Mouse (Mus musculus) cerebellum, postnatal 14 days (tissue): ENCODE data around the gene Rdh16f2.
"Not testable (repeated sequence)": the region's sequence is repeated elsewhere in the genome, so short reads cannot be mapped to it uniquely, and the experiment has no call there.

Experiments used
- DNase-seq, 2 experiments: peaks; one replicate each; pipeline ENCODE4 v3.0.0; 2021; ENCODE audit warnings: mixed read lengths in 2 of 2

The Rdh16f2 gene

GRCm38 (mm10) chr10:127893163-127894022 is 27.1 kb downstream of the Rdh16f2 start:
- DNase-seq, result not testable (repeated sequence)

GRCm38 (mm10) chr10:127896705-127897104 is 30.4 kb downstream of the Rdh16f2 start:
- no peak for DNase-seq

GRCm38 (mm10) chr10:127897506-127897905 is 31.2 kb downstream of the Rdh16f2 start:
- no peak for DNase-seq

- DNase-seq, result no peak
Measured at GRCm38 (mm10) chr10:127898218-127898617, 31.9 kb downstream of the Rdh16f2 start, which contains the start of gene Sdr9c7. Gene Sdr9c7, plus strand, starts transcription at chr10:127898518.

- no peak for DNase-seq
Measured at GRCm38 (mm10) chr10:127899783-127900182, 33.5 kb downstream of the Rdh16f2 start.

- DNase-seq, result no peak
Measured at GRCm38 (mm10) chr10:127901751-127902150, 35.5 kb downstream of the Rdh16f2 start.

GRCm38 (mm10) chr10:127903116-127903515 is 36.8 kb downstream of the Rdh16f2 start:
- no peak for DNase-seq

- DNase-seq, result peak; percentile 37 to 51
Measured at GRCm38 (mm10) chr10:127904718-127905446, 38.6 kb downstream of the Rdh16f2 start.

GRCm38 (mm10) chr10:127906138-127906537 is 39.9 kb downstream of the Rdh16f2 start:
- no peak for DNase-seq

- DNase-seq, result no peak
Measured at GRCm38 (mm10) chr10:127907386-127907951, 41.2 kb downstream of the Rdh16f2 start.

- DNase-seq, result no peak
Measured at GRCm38 (mm10) chr10:127915578-127915977, 49.3 kb downstream of the Rdh16f2 start.

GRCm38 (mm10) chr10:127917183-127917582 is 50.9 kb downstream of the Rdh16f2 start:
- DNase-seq, result not testable (repeated sequence)

GRCm38 (mm10) chr10:127917651-127918050 is 51.4 kb downstream of the Rdh16f2 start:
- DNase-seq, result no peak

GRCm38 (mm10) chr10:127922241-127922640 is 56.0 kb downstream of the Rdh16f2 start:
- DNase-seq, result no peak

- DNase-seq, result no peak
Measured at GRCm38 (mm10) chr10:127923024-127923423, 56.8 kb downstream of the Rdh16f2 start.

- DNase-seq, result no peak
Measured at GRCm38 (mm10) chr10:127924597-127925378, 58.5 kb downstream of the Rdh16f2 start.
